Mouse (Mus musculus) stomach, embryonic 14.5 days (tissue): ENCODE data around the gene Tmprss2. TPM values are rescaled to one million over a fixed set of nuclear protein-coding genes. Genes with fewer than 3 reads are reported as not detected.
"Not testable (repeated sequence)": the region's sequence is repeated elsewhere in the genome, so short reads cannot be mapped to it uniquely, and the experiment has no call there.

Experiments used
- ATAC-seq: fragments of 200-750 bp; cut with Nextera tagmentation; 2 replicates; pipeline ENCODE4 v1.8.0; 2017; ENCODE audit warnings: low read depth, moderate TSS enrichment; ENCODE audit not compliant: insufficient number of reproducible peaks, insufficient read depth, low FRiP score
- H3K27ac ChIP-seq: fragments of 300-500 bp; sonication (generic); 2 replicates; pipeline ENCODE4 v1.5.1; 2014; ENCODE audit warnings: mild to moderate bottlenecking, low read length, moderate library complexity, mixed read lengths
- H3K27me3 ChIP-seq: fragments of 300-500 bp; sonication (generic); 2 replicates; pipeline ENCODE4 v1.6.1; 2014; ENCODE audit warnings: low read length, control low read depth, mixed read lengths; ENCODE audit not compliant: control insufficient read depth, insufficient read depth
- H3K36me3 ChIP-seq: fragments of 300-500 bp; sonication (generic); 2 replicates; pipeline ENCODE4 v1.6.1; 2014; ENCODE audit warnings: mild to moderate bottlenecking, control low read depth, low read length, moderate library complexity, mixed read lengths; ENCODE audit not compliant: control insufficient read depth, insufficient read depth
- H3K4me1 ChIP-seq: fragments of 300-500 bp; sonication (generic); 2 replicates; pipeline ENCODE4 v1.6.1; 2014; ENCODE audit warnings: low read length, control low read depth, mixed read lengths; ENCODE audit not compliant: control insufficient read depth, insufficient read depth
- H3K4me2 ChIP-seq: fragments of 300-500 bp; sonication (generic); replicated peaks from 2 replicates; pipeline ENCODE4 v1.6.1; 2014; ENCODE audit warnings: low read depth, low read length, control low read depth
- H3K4me3 ChIP-seq: fragments of 300-500 bp; sonication (generic); 2 replicates; pipeline ENCODE4 v1.5.1; 2014; ENCODE audit warnings: low read depth, low read length, control low read depth
- H3K9ac ChIP-seq: fragments of 300-500 bp; sonication (generic); replicated peaks from 2 replicates; pipeline ENCODE4 v1.6.1; 2014; ENCODE audit warnings: low read depth, mild to moderate bottlenecking, control low read depth, low read length, moderate library complexity, mixed read lengths
- H3K9me3 ChIP-seq: fragments of 300-500 bp; sonication (generic); 2 replicates; pipeline ENCODE4 v1.6.1; 2016; ENCODE audit warnings: low read depth, low read length, control low read depth; ENCODE audit not compliant: control insufficient read depth
- WGBS: fragments of 180-500 bp; shearing (Covaris S2); extraction: QIAGEN DNeasy Blood & Tissue Kit; methylation state at CpG from one replicate; pipeline ENCODE4 v1.1.7; 2014; 5-methylcytosine and 5-hydroxymethylcytosine counted together
- polyA plus RNA-seq: library from polyadenylated mRNA; unstranded; fragments of >200 nt; fragmentation: Nextera tagmentation; extraction: Ambion mirVana; gene quantifications from 2 replicates; pipeline ENCODE4 v1.2.1, GENCODE M21; 2014

The Tmprss2 gene
- polyA plus RNA-seq, 1 experiment from 2014 or later, result 34.3 TPM

DNA sequence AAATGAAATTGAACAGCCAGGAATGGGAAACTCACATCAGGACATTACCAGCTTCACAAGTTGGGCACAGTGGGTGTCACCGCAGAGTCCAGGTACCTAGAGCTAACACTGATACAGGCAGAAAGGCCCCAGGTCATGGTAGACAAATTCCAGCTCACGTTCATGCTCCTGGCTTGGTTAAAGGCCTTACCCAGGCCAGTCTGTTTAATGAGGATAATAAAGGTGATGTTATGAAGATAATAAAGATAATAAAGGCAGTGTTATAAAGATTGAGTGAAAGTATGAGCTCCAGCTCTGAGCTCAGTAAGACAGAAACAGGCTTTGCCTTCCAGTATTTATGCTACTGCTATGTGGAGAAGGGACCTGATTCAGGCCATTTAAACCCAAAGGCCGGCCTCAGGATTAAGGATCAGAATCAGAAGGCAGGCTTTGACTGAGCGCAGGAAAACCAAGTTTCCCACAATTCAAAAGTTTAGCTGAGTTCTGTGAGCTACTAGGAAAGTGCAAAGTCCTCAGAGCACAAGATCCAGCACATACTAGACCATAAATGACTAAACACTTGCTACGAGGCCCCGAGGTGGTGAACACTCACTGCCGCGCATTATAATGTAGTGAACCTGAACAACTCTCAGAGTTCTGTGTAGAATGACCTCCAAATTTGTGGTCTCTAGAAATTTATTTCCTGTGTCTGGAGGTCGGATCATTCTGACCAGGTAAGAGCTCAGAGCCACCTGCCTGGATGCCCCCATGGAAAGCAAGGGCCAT, 4.9 kb downstream of the Tmprss2 start:
- Histone ChIP-seq H3K27me3 (peaks cover 8% of the 10 kb centered on the region; the same call in 1 of the 2 replicates), H3K4me2 (no peak overlapping the region), H3K27ac (no peak overlapping the region), H3K4me1 (0 out of 2 replicates have a peak, but pooled peaks cover 6% of the 10 kb centered on the region), H3K36me3 (no peaks in the 10 kb centered on the region), H3K4me3 (no peak overlapping the region), H3K9ac (no peak overlapping the region), H3K9me3 (no peaks in the 10 kb centered on the region)
- 75% methylated on average over 9 of the region's 9 CpGs for WGBS
- no peak for ATAC-seq

GRCm38 (mm10) chr16:97602256-97602655, 8.7 kb downstream of the Tmprss2 start:
- H3K27ac ChIP-seq, result no peak overlapping the region
- no peaks in the 10 kb centered on the region for H3K36me3 ChIP-seq
- 78% methylated on average over 1 of the region's 1 CpGs for WGBS
- ATAC-seq, result no peak
- H3K9ac ChIP-seq, result no peak overlapping the region
- H3K27me3 ChIP-seq, result no peaks in the 10 kb centered on the region
- H3K4me2 ChIP-seq, result no peak overlapping the region
- H3K4me3 ChIP-seq, result no peak overlapping the region
- no peaks in the 10 kb centered on the region for H3K4me1 ChIP-seq
- no peaks in the 10 kb centered on the region for H3K9me3 ChIP-seq

DNA sequence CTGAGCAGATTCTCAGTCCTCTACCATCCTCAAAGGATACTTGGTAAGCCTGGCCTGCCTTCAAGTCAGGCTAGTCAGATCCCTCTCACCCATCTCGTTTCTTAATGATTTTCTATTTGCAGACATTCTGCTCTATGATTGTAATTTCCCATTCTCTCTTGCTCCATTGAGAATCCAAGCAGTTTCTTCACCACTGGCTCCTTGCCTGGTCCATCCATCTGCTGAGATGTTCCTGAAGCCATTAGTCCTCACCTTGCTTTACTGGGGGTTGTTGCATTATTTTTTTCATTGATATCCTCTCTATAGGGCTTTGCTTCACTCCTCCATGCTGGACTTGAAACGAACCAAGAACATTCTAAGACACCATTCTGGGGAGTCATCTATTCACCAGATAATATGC, 10.4 kb downstream of the Tmprss2 start:
- Histone ChIP-seq H3K4me3 (no peak overlapping the region), H3K9me3 (no peaks in the 10 kb centered on the region), H3K4me1 (no peaks in the 10 kb centered on the region), H3K27me3 (no peaks in the 10 kb centered on the region), H3K4me2 (no peak overlapping the region), H3K9ac (no peak overlapping the region), H3K27ac (no peak overlapping the region), H3K36me3 (no peaks in the 10 kb centered on the region; the same call in 1 of the 2 replicates)
- 71% methylated on average over 2 of the region's 2 CpGs for WGBS
- no peak for ATAC-seq

DNA sequence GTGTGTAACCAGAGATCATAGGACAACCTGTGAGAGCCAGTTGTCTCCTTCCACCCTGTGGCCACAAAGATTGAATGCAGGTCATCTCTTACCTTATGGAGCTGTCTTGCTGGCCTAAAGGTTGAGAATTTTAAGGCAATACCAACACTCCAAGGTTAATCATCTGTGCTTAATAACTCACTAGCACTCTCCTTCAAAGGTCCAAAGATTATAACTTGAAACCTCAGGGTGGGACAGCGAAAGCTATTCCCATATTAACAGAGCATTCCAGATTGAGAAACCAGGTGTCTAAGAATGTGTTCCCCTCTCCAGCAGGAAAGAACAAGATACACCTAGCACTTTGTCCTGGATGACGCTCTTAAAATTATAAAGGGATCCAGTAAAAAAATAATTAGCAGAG, 12.9 kb downstream of the Tmprss2 start:
- no peaks in the 10 kb centered on the region for H3K27me3 ChIP-seq
- no peak overlapping the region for H3K27ac ChIP-seq
- H3K4me2 ChIP-seq, result no peak overlapping the region
- no peak overlapping the region for H3K9ac ChIP-seq
- H3K9me3 ChIP-seq, result no peaks in the 10 kb centered on the region
- 92% methylated on average over 2 of the region's 2 CpGs for WGBS
- H3K36me3 ChIP-seq, result no peaks in the 10 kb centered on the region; the same call in 1 of the 2 replicates
- no peaks in the 10 kb centered on the region for H3K4me1 ChIP-seq
- ATAC-seq, result no peak
- H3K4me3 ChIP-seq, result no peak overlapping the region

GRCm38 (mm10) chr16:97593816-97594509, 17.0 kb downstream of the Tmprss2 start:
- Histone ChIP-seq H3K36me3 (no peaks in the 10 kb centered on the region; the same call in 1 of the 2 replicates), H3K4me2 (no peak overlapping the region), H3K9me3 (no peaks in the 10 kb centered on the region), H3K4me1 (no peaks in the 10 kb centered on the region), H3K9ac (no peak overlapping the region), H3K27me3 (no peaks in the 10 kb centered on the region), H3K27ac (peak overlapping the region; percentile 48; the same call in 1 of the 2 replicates), H3K4me3 (no peak overlapping the region)
- WGBS, result 44% methylated on average over 4 of the region's 4 CpGs
- peak; percentile 78 for ATAC-seq

- no peaks in the 10 kb centered on the region for H3K9me3 ChIP-seq
- H3K27me3 ChIP-seq, result no peaks in the 10 kb centered on the region
- 19% methylated on average over 1 of the region's 1 CpGs for WGBS
- no peak overlapping the region for H3K4me2 ChIP-seq
- no peak for ATAC-seq
- no peaks in the 10 kb centered on the region; the same call in 1 of the 2 replicates for H3K36me3 ChIP-seq
- no peak overlapping the region for H3K9ac ChIP-seq
- H3K4me3 ChIP-seq, result no peak overlapping the region
- H3K27ac ChIP-seq, result peak overlapping the region; percentile 48; the same call in 1 of the 2 replicates
- H3K4me1 ChIP-seq, result no peaks in the 10 kb centered on the region
Measured at GRCm38 (mm10) chr16:97593057-97593456, 17.9 kb downstream of the Tmprss2 start.

GRCm38 (mm10) chr16:97591512-97591911, 19.5 kb downstream of the Tmprss2 start:
- no peak overlapping the region for H3K4me2 ChIP-seq
- H3K27ac ChIP-seq, result no peak overlapping the region
- no peak overlapping the region for H3K4me3 ChIP-seq
- H3K4me1 ChIP-seq, result no peaks in the 10 kb centered on the region
- no peaks in the 10 kb centered on the region; the same call in 1 of the 2 replicates for H3K36me3 ChIP-seq
- H3K9ac ChIP-seq, result no peak overlapping the region
- no peaks in the 10 kb centered on the region for H3K27me3 ChIP-seq
- no peaks in the 10 kb centered on the region for H3K9me3 ChIP-seq
- no peak for ATAC-seq
- 84% methylated on average over 2 of the region's 2 CpGs for WGBS

DNA sequence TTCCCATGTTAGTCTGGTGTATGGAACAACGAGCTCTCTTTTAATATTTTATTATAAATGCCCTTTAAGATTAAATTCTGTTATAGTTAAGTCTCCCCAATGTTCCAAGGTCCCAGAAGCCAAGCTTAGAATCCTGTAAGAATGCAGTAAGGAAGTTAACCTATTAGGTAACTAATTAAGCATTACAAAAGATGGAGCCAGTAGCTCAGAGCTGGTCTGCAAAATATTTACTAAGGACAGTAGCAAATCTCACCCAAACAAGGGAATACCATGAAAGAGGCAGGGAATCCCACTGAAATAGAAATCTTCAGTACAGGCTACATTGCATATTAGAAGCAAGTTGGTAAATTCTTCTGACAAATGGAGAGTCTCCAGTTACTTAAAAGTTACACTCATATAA, 28.1 kb downstream of the Tmprss2 start:
- not testable (repeated sequence) for H3K4me3 ChIP-seq, H3K4me1 ChIP-seq, ATAC-seq, H3K9me3 ChIP-seq, H3K27ac ChIP-seq, H3K9ac ChIP-seq, H3K36me3 ChIP-seq, H3K27me3 ChIP-seq, H3K4me2 ChIP-seq
- WGBS, result 78% methylated on average over 1 of the region's 1 CpGs
